Mouse (Mus musculus): ENCODE measurements at regions not wholly inside any gene's neighbourhood (a gene's known extent, or its start where the extent isn't known, plus 50 kb on each side); places are given as distances from the start of the nearest gene placed in this dataset.
"Not testable (repeated sequence)": the region's sequence is repeated elsewhere in the genome, so short reads cannot be mapped to it uniquely, and the experiment has no call there.

DNA sequence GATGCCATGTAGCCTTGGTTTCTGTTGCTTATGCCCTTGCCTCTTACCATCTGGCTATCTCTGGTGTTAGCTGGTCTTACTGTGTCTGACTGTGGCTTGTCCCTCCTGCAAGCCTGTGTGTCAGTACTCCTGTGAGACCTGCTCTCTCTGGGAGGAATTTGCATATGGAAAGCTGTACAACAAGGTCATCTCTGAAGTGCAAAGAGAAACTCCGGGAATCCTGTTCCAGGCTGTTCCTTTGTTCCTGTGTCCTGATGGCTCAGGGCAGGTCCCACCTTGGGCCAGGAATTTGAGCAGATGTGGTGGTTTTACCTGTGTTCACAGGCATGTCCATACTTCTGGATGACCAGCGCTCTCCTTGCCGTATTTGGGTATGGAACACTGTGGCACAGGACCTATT is 218.6 kb upstream of the Nsun6 start:
- Histone ChIP-seq H3K36me3 (ENCODE audit: insufficient read depth, low read length) (no peaks in the 10 kb centered on the region), H3K27ac (no peak overlapping the region), H3K9ac (replicated peaks; ENCODE audit: low read length) (no peak overlapping the region), H3K9me3 (ENCODE audit: low read length) (no peaks in the 10 kb centered on the region), H3K4me2 (ENCODE audit: low read depth, low read length) (no peak overlapping the region), H3K27me3 (ENCODE audit: insufficient read depth, low read length) (no peaks in the 10 kb centered on the region), H3K4me3 (ENCODE audit: low read length) (no peak overlapping the region), H3K4me1 (ENCODE audit: insufficient read depth, low read length) (no peaks in the 10 kb centered on the region)
- DNase-seq (ENCODE audit: low spot score): no peak
- no peak for ATAC-seq
- 89% methylated on average over 3 of the region's 3 CpGs for WGBS
- TF ChIP-seq CTCF (IDR thresholded peaks at IDR 0.05; ENCODE audit: low read depth): no peak

GRCm38 (mm10) chr2:15260486-15261165 is 205.8 kb upstream of the Nsun6 start:
- no peak overlapping the region for H3K4me3 ChIP-seq (ENCODE audit: low read length)
- H3K9ac ChIP-seq (replicated peaks; ENCODE audit: low read length): no peak overlapping the region
- no peaks in the 10 kb centered on the region for H3K4me1 ChIP-seq (ENCODE audit: insufficient read depth, low read length)
- H3K9me3 ChIP-seq (ENCODE audit: low read length): no peaks in the 10 kb centered on the region
- no peak overlapping the region for H3K27ac ChIP-seq
- 36% methylated on average over 4 of the region's 4 CpGs for WGBS
- no peaks in the 10 kb centered on the region for H3K36me3 ChIP-seq (ENCODE audit: insufficient read depth, low read length)
- no peak overlapping the region for H3K4me2 ChIP-seq (ENCODE audit: low read depth, low read length)
- ATAC-seq (no peak), DNase-seq (ENCODE audit: low spot score) (peak; percentile 22)
- H3K27me3 ChIP-seq (ENCODE audit: insufficient read depth, low read length): no peaks in the 10 kb centered on the region
- peak; percentile 67 for TF ChIP-seq CTCF (IDR thresholded peaks at IDR 0.05; ENCODE audit: low read depth)

DNA sequence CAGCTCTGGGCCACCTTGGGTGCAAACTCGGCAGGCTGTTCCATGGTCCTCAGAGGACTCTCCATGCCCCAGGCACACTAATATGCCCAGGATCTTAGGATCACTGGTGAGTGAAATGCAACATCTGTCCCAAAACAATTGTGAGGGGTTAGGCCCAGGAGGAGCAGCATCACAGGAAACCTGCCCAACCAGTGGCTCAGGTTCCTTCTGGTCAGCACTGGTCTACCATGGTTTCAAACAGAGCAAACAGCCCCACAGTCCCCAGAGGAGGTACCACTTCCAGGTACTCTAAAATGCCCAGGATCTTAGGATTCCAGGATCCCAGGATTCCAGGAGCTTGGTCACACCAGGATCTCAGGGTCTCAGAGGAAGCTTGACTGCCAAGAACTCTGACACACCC is 187.4 kb upstream of the Nsun6 start:
- not testable (repeated sequence) for H3K4me2 ChIP-seq (ENCODE audit: low read depth, low read length); H3K36me3 ChIP-seq (ENCODE audit: insufficient read depth, low read length); DNase-seq (ENCODE audit: low spot score); H3K27me3 ChIP-seq (ENCODE audit: insufficient read depth, low read length); H3K4me3 ChIP-seq (ENCODE audit: low read length); H3K4me1 ChIP-seq (ENCODE audit: insufficient read depth, low read length); H3K9me3 ChIP-seq (ENCODE audit: low read length); H3K27ac ChIP-seq; H3K9ac ChIP-seq (replicated peaks; ENCODE audit: low read length); ATAC-seq
- WGBS: 85% methylated on average over 1 of the region's 1 CpGs

DNA sequence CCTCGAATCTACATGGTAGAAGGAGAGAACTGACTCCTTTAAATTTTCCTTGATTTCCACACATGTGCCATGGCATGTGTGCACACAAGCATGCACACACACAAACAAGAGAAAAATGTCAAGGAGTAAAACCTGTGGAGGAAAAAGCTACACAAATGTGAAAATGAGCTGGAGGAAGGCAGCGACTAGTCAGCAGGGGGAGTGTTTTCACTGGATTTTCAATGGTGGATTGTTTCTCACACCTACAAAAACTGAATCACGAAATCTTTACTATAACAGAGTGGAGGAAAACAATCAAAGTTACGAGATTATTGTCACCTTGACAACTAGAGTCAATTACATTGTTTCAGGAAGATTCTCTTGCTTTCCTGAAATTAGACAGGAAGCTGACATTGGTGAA is 167.0 kb upstream of the Nsun6 start:
- no peak overlapping the region for H3K4me3 ChIP-seq (ENCODE audit: low read length)
- H3K9me3 ChIP-seq (ENCODE audit: low read length): no peaks in the 10 kb centered on the region
- H3K9ac ChIP-seq (replicated peaks; ENCODE audit: low read length): no peak overlapping the region
- ATAC-seq: no peak
- no peaks in the 10 kb centered on the region for H3K36me3 ChIP-seq (ENCODE audit: insufficient read depth, low read length)
- peak; percentile 57 for TF ChIP-seq CTCF (IDR thresholded peaks at IDR 0.05; ENCODE audit: low read depth)
- no peak overlapping the region for H3K4me2 ChIP-seq (ENCODE audit: low read depth, low read length)
- H3K4me1 ChIP-seq (ENCODE audit: insufficient read depth, low read length): no peaks in the 10 kb centered on the region
- 51% methylated on average over 4 of the region's 4 CpGs for WGBS
- H3K27ac ChIP-seq: no peak overlapping the region
- peak; percentile 65 for DNase-seq (ENCODE audit: low spot score)
- no peaks in the 10 kb centered on the region for H3K27me3 ChIP-seq (ENCODE audit: insufficient read depth, low read length)

- Histone ChIP-seq H3K27ac (no peak overlapping the region), H3K9ac (replicated peaks; ENCODE audit: low read length) (no peak overlapping the region), H3K4me1 (ENCODE audit: insufficient read depth, low read length) (no peaks in the 10 kb centered on the region), H3K36me3 (ENCODE audit: insufficient read depth, low read length) (no peaks in the 10 kb centered on the region), H3K27me3 (ENCODE audit: insufficient read depth, low read length) (no peaks in the 10 kb centered on the region), H3K9me3 (ENCODE audit: low read length) (no peaks in the 10 kb centered on the region), H3K4me2 (ENCODE audit: low read depth, low read length) (no peak overlapping the region), H3K4me3 (ENCODE audit: low read length) (no peak overlapping the region)
- no peak for ATAC-seq
- 92% methylated on average over 1 of the region's 1 CpGs for WGBS
- no peak for TF ChIP-seq CTCF (IDR thresholded peaks at IDR 0.05; ENCODE audit: low read depth)
- no peak for DNase-seq (ENCODE audit: low spot score)
Observed at GRCm38 (mm10) chr2:15188091-15188490, 133.2 kb upstream of the Nsun6 start.

DNA sequence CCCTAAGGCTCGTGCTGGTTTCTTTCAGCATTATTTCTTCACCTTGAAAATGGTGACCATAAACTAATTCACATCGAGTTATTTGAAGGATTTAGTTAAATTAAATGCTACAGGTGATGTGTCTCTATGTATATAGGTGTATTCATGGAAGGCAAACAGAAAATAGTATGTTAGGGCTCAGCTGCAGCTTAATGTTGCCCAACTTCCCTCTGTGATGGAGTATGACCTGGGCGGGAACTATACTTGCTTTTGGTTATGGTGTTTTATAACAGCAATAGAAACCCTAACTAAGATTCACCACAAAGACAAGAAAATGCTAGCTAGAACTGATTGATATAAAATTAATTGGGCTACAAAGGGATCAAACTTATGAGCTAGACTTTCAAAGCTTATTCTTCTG is 126.1 kb upstream of the Nsun6 start:
- no peak for DNase-seq (ENCODE audit: low spot score)
- H3K4me1 ChIP-seq (ENCODE audit: insufficient read depth, low read length): no peaks in the 10 kb centered on the region
- no peak overlapping the region for H3K9ac ChIP-seq (replicated peaks; ENCODE audit: low read length)
- ATAC-seq: no peak
- no peaks in the 10 kb centered on the region for H3K9me3 ChIP-seq (ENCODE audit: low read length)
- TF ChIP-seq CTCF (IDR thresholded peaks at IDR 0.05; ENCODE audit: low read depth): no peak
- no peak overlapping the region for H3K4me3 ChIP-seq (ENCODE audit: low read length)
- no peak overlapping the region for H3K4me2 ChIP-seq (ENCODE audit: low read depth, low read length)
- no peaks in the 10 kb centered on the region for H3K27me3 ChIP-seq (ENCODE audit: insufficient read depth, low read length)
- no peaks in the 10 kb centered on the region for H3K36me3 ChIP-seq (ENCODE audit: insufficient read depth, low read length)
- H3K27ac ChIP-seq: no peak overlapping the region
- 85% methylated on average over 3 of the region's 3 CpGs for WGBS

DNA sequence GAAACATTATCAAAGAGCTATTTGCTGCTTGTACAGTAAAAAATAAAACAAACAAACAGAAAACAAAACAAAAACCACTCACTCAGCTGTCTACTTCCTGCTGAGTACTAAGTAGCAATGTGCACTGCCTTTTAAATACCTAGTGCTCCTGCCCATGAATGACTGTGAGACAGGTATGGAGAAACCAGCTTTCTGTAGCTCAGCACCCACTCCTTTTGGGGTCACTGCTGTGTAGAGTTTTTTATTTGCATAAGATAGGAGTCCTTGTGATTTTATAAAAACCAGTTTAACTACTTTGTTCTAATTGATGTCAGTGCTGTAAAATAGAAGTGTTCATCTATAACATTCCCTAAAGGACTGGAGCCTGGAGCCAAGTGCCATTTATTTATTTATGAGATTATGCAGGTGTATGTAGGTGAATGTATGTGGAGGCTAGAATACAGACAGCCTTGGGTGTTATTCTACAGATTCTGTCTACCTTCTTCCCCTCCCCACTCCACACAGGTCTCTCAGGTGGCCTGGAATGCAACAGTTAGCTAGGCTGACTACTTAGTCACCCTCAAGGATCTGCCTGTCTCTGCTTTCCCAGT is 111.7 kb upstream of the Nsun6 start:
- no peaks in the 10 kb centered on the region for H3K9me3 ChIP-seq (ENCODE audit: low read length)
- no peaks in the 10 kb centered on the region for H3K36me3 ChIP-seq (ENCODE audit: insufficient read depth, low read length)
- no peak for ATAC-seq
- no peaks in the 10 kb centered on the region for H3K4me1 ChIP-seq (ENCODE audit: insufficient read depth, low read length)
- H3K27ac ChIP-seq: no peak overlapping the region
- H3K4me3 ChIP-seq (ENCODE audit: low read length): no peak overlapping the region
- H3K4me2 ChIP-seq (ENCODE audit: low read depth, low read length): no peak overlapping the region
- H3K9ac ChIP-seq (replicated peaks; ENCODE audit: low read length): no peak overlapping the region
- no peak for TF ChIP-seq CTCF (IDR thresholded peaks at IDR 0.05; ENCODE audit: low read depth)
- H3K27me3 ChIP-seq (ENCODE audit: insufficient read depth, low read length): no peaks in the 10 kb centered on the region
- no peak for DNase-seq (ENCODE audit: low spot score)
